Mouse (Mus musculus) frontal cortex, adult 2 months (tissue): ENCODE data around the gene Casq1. TPM values are rescaled to one million over a fixed set of nuclear protein-coding genes. Genes with fewer than 3 reads are reported as not detected.
"Not testable (repeated sequence)": the region's sequence is repeated elsewhere in the genome, so short reads cannot be mapped to it uniquely, and the experiment has no call there.

Experiments
- DNase-seq, 2 experiments: peaks; one replicate each; pipeline ENCODE4 v3.0.0; 2022; ENCODE audit warnings: low spot score in 1 of 2; ENCODE audit errors: extremely low spot score in 1 of 2
- polyA plus RNA-seq: library from polyadenylated mRNA; depleted of rRNA; stranded (reverse); fragments of >200 nt; gene quantifications from 2 replicates; pipeline ENCODE4 v1.2.3, GENCODE M21; 2012; rRNA removed

Casq1 gene
- polyA plus RNA-seq: 1.4 TPM in 2 replicates

DNA sequence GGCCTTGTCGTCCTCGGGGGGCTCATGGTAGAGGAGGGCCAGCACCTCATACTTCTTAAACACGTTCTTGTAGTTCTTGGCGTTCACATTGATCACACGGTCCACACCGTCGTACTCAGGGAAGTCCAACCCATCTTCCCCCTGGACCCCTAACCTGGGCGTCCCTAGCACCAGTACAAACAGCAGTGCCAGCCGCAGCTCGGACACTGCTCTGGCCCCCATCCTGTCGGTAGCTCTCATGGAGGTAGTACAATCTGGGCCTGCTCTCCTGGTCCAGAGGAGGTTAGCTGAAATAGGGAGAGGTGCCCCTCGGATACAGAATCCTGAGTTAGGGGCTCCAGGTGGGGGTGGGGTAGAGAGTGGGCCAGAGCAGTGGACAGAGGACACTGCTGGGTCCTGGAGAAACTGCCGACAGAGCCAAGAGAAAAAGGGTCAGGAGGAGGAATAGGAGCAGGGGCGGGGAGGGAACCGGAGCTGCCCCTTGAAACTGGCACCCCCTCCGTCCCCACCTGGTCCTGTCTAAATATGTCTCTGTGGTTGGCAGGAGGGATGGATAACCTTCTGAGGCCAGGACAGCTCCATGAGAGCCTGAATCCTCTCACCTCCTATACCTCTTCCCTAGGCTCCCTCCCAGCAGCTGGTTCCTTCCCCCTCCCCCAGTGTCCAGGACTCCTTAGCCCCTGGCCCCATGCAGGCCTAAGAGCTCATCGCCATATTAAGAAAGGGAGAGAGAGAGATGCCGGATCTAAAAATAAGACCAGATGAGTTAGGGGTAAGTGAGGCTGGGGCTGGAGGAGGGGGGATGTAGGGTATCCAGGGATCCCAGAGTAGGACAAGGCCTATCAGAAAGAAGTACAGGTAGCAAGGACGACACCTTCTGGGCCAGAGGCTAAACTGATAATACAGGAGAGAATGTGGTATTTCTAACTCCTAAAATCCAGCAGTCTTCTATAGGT lies at the start of gene Casq1:
Gene Casq1, minus strand, starts transcription at position 418 of the 956 bp plus-strand sequence.
- DNase-seq: no peak

GRCm38 (mm10) chr1:172261477-172262078 lies 41.9 kb upstream of the Casq1 start, which contains the start of gene Igsf8:
Gene Igsf8, plus strand, starts transcription at chr1:172261641.
- DNase-seq: no peak

DNA sequence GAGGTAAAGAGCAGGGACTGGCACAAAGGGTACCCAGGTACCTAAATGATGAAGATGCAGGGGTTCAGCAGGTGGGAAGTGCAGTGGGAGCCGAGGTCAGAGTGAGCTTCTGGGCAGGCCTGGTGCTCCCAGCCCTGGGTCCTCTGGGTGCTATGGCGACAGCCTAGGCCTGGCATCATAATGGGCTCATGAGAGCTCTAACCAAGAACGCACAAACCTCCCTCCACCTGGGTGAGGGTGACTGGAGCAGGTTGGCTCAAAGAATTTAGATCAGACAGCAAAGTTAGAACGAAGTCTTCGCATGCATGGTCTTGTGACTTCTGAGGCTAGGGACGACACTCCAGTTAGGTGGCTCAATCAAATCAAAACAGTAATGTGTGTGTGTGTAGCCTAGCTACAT lies 38.6 kb upstream of the Casq1 start, which contains the start of gene Atp1a4:
Gene Atp1a4, minus strand, starts transcription at position 101 of the 400 bp plus-strand sequence.
- DNase-seq: no peak

DNA sequence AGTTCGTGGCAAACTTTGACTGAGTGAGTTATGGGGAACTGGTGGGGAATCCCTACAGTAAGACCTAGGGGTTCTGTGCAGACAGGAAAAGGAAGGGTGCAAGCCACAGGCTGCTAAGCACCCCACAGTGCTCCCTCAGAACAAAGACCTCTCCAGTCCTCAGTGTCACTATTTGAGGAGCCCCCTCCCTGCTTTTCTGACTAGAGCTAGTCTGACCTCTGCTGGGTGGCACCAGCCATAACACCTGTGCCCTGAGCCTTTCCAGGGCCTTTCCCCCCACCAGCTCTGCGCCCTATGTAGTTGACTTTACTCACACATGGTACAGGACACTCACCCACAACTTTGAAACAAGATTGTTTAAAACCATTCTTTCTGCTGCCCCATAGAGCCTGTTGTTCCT lies 28.0 kb upstream of the Casq1 start:
- DNase-seq: no peak

DNA sequence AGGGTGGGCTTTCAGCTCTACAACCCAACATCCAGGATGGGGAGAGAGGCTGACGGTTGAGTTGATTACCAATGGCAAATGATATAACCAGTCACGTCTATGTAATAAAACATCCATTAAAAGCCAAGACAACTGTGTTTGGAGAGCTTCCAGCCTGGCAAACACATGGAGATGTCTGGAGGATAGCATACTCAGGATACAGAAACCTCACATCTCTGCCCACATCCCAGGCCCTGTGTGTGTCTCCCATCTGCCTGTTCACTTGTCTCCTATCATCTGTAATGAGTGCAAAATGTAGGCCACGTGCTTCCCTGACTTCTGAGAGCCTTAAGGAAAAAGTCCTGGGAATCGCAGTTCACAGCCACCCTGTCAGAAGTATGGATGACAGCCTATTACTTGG lies 27.5 kb upstream of the Casq1 start:
- peak in 1 of 2 experiments; percentile 42 for DNase-seq

- DNase-seq: not testable (repeated sequence)
These were observed 25.0 kb upstream of the Casq1 start for GRCm38 (mm10) chr1:172244645-172245044.

DNA sequence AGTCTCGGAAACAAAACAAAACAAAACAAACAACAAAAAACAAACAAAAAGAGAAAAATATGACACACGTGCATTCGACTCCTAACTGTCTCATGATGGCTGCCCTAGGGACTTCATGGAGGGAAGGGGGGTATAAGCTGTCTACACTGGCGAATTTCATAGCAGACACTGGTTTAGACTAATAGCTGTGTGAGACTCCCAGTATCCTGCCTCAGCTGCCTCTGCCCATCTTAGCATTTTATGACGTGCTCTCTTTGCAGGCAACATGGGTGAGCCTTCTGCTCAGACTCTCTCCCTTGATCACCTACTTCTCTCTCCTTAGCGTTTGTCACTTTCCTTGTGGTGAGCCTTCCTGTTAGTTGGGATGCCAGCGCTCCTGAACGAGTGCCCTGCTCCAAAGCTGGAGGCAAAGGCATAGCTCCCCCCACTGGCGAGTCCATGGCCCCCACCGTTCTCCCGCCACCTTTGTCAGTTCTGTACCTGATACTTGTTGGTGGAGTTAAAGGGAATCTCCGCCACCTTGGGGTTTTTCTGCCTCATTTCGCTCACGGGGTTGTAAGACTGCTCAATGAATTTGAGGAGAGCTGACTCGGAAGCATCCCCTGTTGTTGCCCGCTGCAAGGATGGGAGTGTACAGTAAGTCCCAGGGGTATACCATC lies 24.0 kb upstream of the Casq1 start:
- peak in 1 of 2 experiments; percentile 12 for DNase-seq

DNA sequence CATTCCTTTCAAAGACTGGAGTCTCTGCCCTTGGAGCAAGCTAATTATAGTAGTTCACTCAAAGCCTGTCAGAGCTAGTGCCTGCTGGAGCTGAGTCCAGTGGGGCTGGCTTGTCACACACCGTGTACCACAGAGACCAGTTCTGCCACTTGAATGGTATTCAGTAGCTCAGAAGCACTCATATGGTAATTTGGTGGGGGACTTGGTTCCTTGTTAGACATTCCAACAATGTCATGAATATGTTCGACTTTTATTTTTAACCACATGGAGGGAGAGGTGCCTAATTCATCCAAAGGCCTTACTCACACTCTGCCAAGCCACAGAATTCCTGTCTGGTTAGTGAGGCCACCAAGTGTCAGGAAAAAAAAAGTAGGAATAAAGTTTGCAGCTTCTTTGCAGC lies 22.7 kb upstream of the Casq1 start:
- DNase-seq: no peak

DNA sequence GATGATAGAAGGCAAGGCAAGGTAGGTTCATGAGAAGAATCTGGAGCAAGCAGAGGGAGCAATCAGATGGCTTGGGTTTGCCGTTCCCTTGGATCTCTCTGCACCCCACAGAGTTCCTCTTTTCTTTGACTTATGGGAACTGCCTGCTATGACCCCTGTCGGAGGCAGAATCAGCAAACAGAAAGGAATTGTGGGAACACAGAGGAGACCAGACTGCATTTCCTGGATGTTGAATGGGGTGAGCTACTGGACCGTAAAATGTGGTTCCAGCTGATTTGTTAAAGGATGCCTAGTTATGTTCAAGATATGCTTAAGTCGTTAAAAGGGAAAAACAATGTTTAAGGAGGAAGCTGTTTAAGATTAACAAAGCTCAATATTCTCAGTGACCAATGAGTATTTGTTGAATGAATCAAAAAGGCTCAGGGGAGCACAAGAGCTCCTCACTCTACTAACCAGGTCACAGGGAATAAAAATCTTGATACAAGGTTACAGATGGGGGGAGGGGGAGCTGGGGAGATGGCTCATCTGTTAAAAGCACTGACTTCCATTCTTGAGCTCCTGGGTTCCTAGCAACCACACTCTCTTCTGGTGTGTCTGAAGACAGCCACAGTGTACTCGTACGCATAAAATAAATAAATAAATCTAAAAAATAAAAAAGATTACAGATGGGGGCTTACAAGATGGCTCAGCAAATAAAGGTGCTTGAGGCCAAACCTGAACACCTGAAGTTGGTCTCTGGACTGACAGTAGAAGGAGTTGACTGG lies 21.5 kb upstream of the Casq1 start:
- DNase-seq: no peak

DNA sequence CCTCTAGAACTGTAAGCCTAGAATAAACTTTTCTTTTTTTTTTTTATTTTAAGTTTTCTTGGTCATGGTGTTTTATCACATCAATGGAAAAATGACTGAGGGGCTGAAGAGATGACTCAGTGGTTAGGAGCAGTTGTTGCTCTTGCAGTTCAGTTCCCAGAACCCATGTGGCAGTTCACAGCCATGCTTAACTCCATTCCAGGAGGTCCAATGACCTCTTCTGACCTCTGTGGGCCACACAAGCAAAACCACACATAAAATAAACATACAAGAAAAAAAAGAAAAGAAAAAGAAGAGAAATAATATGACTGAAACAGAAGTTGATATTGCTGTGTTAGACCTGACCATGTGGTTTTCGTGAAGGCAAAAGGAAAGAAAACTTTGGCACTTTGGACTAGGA lies 9.5 kb upstream of the Casq1 start:
- no peak for DNase-seq

DNA sequence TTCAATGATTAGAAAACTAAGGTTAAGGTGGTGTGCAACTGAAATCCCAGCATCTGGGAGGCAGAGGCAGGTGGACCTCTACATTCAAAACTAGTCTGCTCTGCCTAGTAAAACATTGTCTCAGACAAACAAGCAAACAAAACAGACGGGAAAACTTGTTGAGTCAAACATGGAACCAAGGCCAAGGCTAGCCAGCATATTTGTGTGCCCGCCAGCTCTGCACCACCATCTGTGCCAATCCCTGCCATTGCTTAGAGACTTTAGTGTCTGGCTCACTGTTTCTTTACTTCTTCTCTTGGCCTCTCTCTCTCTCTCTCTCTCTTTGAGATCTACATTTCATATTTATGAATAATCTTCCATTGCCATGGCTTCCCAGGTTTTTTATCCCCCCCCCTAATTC lies 8.5 kb upstream of the Casq1 start:
- DNase-seq: no peak

- DNase-seq: no peak
These were observed 1.8 kb upstream of the Casq1 start for GRCm38 (mm10) chr1:172221297-172222063.

GRCm38 (mm10) chr1:172220414-172220813 lies 746 bp upstream of the Casq1 start:
- peak in 1 of 2 experiments; percentile 36 for DNase-seq

GRCm38 (mm10) chr1:172218164-172218910 lies 1.3 kb downstream of the Casq1 start:
- no peak for DNase-seq

GRCm38 (mm10) chr1:172217148-172217547 lies 2.5 kb downstream of the Casq1 start:
- peak; percentile 77 to 95 for DNase-seq

DNA sequence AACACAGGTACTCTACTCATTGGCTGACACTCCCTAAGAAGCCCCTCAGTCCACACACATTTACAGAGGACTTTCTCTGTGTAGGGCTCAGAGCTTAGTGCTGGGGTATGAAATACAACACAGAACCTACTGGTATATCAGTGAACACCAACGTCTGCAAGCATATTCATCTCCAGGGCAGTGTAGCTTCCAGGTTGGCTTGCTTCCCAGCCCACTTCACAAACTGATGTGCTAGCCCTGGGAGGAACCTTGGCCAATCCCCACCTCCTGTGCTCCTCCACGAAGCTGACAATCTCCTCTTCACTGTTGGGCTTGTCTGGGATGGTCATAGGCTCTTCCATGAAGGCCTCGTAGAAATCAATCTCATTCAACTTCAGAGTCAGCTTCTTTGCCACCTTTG lies 4.9 kb downstream of the Casq1 start:
- no peak for DNase-seq

DNA sequence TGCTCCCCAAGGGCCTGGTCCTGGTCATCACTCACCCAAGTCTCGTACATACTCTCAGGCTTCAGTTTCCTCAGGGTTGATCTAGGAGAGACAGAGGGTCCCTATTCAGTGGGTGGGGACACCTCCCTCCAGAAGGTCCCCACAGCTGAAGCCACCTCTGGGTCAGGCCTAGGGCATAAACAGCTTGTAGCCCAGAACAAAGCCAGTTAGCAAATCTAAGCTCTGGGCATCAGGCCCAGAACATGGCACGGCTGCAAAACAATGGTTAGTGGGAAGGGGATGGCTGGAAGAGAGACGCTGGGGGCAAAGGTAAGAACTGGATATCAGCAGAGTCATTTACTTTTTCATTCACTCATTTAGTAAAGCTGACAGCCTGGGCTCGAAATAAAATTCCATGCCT lies 5.9 kb downstream of the Casq1 start:
- DNase-seq: no peak

DNA sequence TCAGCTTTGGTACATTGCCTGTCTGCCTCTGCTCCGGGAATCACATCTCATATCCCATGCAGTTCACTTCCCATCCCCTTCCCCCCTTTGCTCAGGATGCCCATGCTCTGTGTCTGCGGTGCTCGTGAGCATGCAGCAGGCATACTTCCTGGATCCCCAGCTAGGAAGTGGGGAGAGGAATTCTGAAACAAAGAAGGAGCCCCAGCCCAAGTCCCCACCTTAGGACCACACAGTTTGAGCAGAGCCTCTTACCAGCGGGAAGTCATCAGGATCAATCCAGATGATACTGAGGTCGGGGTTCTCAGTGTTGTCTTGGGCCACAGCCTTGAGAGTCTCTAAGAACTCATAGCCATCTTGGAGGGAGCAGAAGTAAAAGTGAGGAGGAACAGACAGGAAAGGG lies 6.9 kb downstream of the Casq1 start:
- DNase-seq: no peak

DNA sequence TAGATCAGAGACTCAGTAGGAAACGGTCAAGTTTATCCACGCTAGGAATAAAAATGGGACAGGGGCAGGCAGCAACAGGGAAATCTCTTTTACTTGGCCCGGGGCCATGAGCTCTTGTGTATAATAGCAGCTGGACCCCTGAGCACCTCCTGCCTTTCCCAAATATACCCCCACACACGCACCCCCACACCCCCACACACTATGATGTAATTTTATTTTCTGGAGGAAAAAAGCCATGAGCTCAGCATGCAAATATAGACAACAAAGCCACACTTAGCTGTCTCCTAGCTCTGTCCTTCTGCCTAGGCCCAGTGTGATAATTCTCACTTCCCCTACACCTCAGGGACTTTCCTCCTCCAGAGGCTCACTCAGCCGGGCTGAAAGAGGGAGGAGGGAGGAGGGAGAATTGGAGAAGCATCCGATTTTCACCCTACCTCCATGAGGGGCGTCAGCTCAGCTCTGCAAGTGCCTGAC lies 12.5 kb downstream of the Casq1 start:
- DNase-seq: no peak
